Mouse (Mus musculus) liver, adult 2 months (tissue): ENCODE measurements at regions not wholly inside any gene's neighbourhood (a gene's known extent, or its start where the extent isn't known, plus 50 kb on each side); places are given as distances from the start of the nearest gene placed in this dataset.

Experiments used
- CTCF ChIP-seq: fragments of 200-500 bp; IDR thresholded peaks from 2 replicates; pipeline ENCODE4 v1.5.1; 2011; ENCODE audit warnings: low read depth, low read length, control low read depth
- POLR2A ChIP-seq: fragments of 200-500 bp; IDR thresholded peaks from 2 replicates; pipeline ENCODE4 v1.6.1; 2011; ENCODE audit warnings: low read length, control low read depth; ENCODE audit not compliant: insufficient read depth; ENCODE audit errors: extremely low read depth

DNA sequence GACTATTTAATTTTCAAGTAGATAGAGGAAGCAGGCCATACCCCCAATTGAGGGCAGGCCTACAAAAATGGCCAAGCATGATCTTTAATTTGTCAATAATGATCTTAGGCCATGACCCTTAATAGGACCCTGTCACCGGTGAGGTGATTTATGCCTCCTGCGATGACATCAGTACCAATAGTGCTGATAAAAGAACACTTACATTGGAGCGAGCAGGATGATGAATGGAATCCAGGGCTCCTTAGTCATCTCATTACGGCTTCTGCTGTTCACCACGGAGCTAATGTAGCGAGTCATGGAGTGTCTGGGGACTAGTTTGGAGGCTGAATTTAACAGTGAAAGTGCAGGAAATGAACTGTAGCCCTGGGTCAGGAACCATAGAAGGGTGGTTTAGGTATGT, 308.6 kb downstream of the En1 start:
- TF ChIP-seq CTCF (no peak), POLR2A (no peak)
